Mouse (Mus musculus): ENCODE data around the gene Sct. TPM values are rescaled to one million over a fixed set of nuclear protein-coding genes. Genes with fewer than 3 reads are reported as not detected.

The Sct gene
- total RNA-seq, 1 experiment: 31.9 TPM

DNA sequence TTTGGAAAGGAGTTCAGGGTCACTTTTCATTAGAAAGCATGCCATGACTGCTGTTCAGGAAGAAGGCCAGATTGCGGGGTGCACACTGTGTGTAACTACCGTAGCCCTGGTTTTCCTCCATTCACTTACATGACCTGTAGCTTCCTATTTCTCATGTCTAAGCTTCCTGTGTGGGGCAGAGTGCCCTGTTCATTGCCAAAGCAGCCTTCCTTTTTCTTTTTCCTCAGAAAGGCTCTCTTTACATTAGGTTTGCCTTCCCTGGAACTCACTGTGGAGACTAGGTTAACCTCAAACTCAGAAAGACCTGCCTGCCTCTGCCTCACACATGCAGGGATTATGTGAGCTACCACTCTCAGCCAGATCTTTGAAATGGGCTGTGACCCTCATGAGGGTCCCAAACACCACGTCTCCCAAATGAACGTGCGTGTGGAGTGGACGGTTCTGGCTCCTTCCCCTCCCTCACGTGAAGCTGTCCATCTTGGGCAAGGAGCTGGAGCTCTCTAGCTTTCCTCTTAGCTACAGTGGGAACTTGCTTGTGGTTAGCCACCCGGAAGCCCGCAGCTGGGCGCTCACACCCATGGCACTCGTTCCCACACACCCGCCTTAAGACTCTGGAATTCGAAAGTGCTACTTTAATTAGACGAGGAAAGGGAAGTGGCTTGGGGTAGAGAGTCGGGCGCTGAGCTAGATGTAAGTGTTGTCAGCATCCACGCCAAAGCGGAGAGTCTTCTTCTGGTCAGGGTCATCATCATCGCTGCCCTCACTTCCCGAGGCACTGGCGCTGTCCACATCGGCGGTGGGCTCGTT lies 10.3 kb downstream of the Sct start:
- no peak overlapping the region for H3K9ac ChIP-seq (ENCODE audit: insufficient read depth, low read depth, low read length, poor library complexity, severe bottlenecking)
- H3K36me3 ChIP-seq (ENCODE audit: control insufficient read depth, insufficient read depth, low read length, poor library complexity, severe bottlenecking): peaks cover 4% of the 10 kb centered on the region
- DNase-seq (ENCODE audit: low read depth, low spot score): no peak
- no peak overlapping the region for H3K27ac ChIP-seq (ENCODE audit: insufficient read depth, low read depth, low read length, poor library complexity, severe bottlenecking)
- in situ Hi-C loops (cut with MboI; ENCODE audit: low sequenced_read_pairs in 2 of 2, unreplicated experiment in 2 of 2): no loop called here
- H3K9me3 ChIP-seq (ENCODE audit: control insufficient read depth, insufficient read depth, low read depth, low read length): no peaks in the 10 kb centered on the region
- peak overlapping the region; percentile 4 to 49; a peak in 2 of 4 replicates for H3K4me3 ChIP-seq (ENCODE audit: insufficient read depth in 1 of 2, low read depth in 1 of 2, low read length in 2 of 2, poor library complexity in 1 of 2, severe bottlenecking in 1 of 2)
- no peak for TF ChIP-seq HCFC1 (IDR thresholded peaks at IDR 0.05; ENCODE audit: borderline replicate concordance, insufficient read depth, low read length)
- no peak for TF ChIP-seq ZNF384 (IDR thresholded peaks at IDR 0.05; ENCODE audit: low read depth, low read length)
- TF ChIP-seq CHD2 (IDR thresholded peaks at IDR 0.05; ENCODE audit: low read depth, low read length): no peak
- TF ChIP-seq ZC3H11A (IDR thresholded peaks at IDR 0.05; ENCODE audit: borderline replicate concordance, low read depth, low read length): no peak
- peaks cover 2 to 14% of the 10 kb centered on the region in 2 experiments; a peak in 2 of 4 replicates for H3K4me1 ChIP-seq (ENCODE audit: control insufficient read depth in 2 of 2, insufficient read depth in 2 of 2, low read length in 2 of 2, poor library complexity in 1 of 2)

DNA sequence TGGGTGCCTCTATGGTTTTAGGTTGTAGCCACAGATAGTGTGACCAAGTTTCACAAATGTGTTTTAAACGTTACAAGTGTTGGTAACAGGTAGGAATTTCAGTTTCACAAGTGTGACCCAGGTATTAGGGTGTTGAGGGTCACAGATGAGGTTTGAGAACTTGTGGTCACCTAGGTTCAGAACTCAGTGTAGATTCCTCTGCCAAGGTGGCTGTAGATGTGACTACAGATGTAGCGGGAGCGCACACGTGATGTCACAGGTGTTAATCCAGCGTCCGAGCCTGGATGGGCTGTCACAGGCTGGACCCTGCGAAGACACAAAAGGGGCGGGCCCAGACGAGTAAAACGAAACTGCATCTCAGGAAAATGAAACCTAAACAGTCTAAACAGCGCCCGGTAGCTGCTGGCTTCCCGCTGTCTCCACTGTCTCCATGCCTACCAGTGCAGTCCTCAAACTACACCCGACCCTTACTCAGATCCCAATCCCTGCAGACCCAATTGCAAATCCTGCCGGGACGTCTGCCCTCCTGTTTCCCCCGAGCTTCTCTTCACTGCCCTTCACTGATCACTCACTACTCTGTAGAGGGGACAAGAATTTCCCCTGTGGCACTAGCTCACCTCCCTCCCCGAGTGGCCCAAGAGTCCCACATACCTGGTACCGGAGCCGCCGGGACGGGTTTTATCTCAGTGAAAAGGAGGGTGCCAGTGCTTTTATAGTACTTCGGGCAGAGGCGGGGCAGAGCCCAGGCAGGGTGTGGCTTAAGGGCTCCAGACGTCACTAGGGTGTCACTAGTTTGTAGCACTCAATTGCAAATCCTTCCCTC lies 13.0 kb downstream of the Sct start, which contains the start of gene Irf7:
TSS of gene Irf7 (minus strand) at position 743 of the 823 bp plus-strand sequence.
- Histone ChIP-seq H3K27ac (ENCODE audit: insufficient read depth, low read depth, low read length, poor library complexity, severe bottlenecking) (no peak within 1 kb of the TSS), H3K4me1 (ENCODE audit: control insufficient read depth in 2 of 2, insufficient read depth in 2 of 2, low read length in 2 of 2, poor library complexity in 1 of 2) (peaks cover 2 to 19% of the 10 kb centered on the region in 2 experiments; a peak in 2 of 4 replicates), H3K9ac (ENCODE audit: insufficient read depth, low read depth, low read length, poor library complexity, severe bottlenecking) (no peak within 1 kb of the TSS), H3K9me3 (ENCODE audit: control insufficient read depth, insufficient read depth, low read depth, low read length) (no peaks in the 10 kb centered on the region), H3K36me3 (ENCODE audit: control insufficient read depth, insufficient read depth, low read length, poor library complexity, severe bottlenecking) (peaks cover 27% of the 10 kb centered on the region), H3K4me3 (ENCODE audit: insufficient read depth in 1 of 2, low read depth in 1 of 2, low read length in 2 of 2, poor library complexity in 1 of 2, severe bottlenecking in 1 of 2) (peak within 1 kb of the TSS in 1 of 2 experiments; percentile 45; a peak in 1 of 4 replicates)
- no peak for TF ChIP-seq HCFC1 (IDR thresholded peaks at IDR 0.05; ENCODE audit: borderline replicate concordance, insufficient read depth, low read length)
- no peak for TF ChIP-seq CHD2 (IDR thresholded peaks at IDR 0.05; ENCODE audit: low read depth, low read length)
- no peak for TF ChIP-seq MAFK (IDR thresholded peaks at IDR 0.05; ENCODE audit: insufficient read depth, low read depth, low read length)
- no peak for TF ChIP-seq ZNF384 (IDR thresholded peaks at IDR 0.05; ENCODE audit: low read depth, low read length)
- TF ChIP-seq ZC3H11A (IDR thresholded peaks at IDR 0.05; ENCODE audit: borderline replicate concordance, low read depth, low read length): no peak
- in situ Hi-C loops (cut with MboI; ENCODE audit: low sequenced_read_pairs in 2 of 2, unreplicated experiment in 2 of 2): no loop called here
- DNase-seq (ENCODE audit: low read depth, low spot score): no peak

- H3K9ac ChIP-seq (ENCODE audit: insufficient read depth, low read depth, low read length, poor library complexity, severe bottlenecking): no peak overlapping the region
- no peak for TF ChIP-seq CHD2 (IDR thresholded peaks at IDR 0.05; ENCODE audit: low read depth, low read length)
- no peak for TF ChIP-seq MAFK (IDR thresholded peaks at IDR 0.05; ENCODE audit: insufficient read depth, low read depth, low read length)
- TF ChIP-seq HCFC1 (IDR thresholded peaks at IDR 0.05; ENCODE audit: borderline replicate concordance, insufficient read depth, low read length): no peak
- TF ChIP-seq ZNF384 (IDR thresholded peaks at IDR 0.05; ENCODE audit: low read depth, low read length): no peak
- no peak for TF ChIP-seq ZC3H11A (IDR thresholded peaks at IDR 0.05; ENCODE audit: borderline replicate concordance, low read depth, low read length)
- DNase-seq (ENCODE audit: low read depth, low spot score): no peak
- no peak overlapping the region for H3K4me3 ChIP-seq (ENCODE audit: insufficient read depth in 1 of 2, low read depth in 1 of 2, low read length in 2 of 2, poor library complexity in 1 of 2, severe bottlenecking in 1 of 2)
- no peaks in the 10 kb centered on the region for H3K9me3 ChIP-seq (ENCODE audit: control insufficient read depth, insufficient read depth, low read depth, low read length)
- H3K4me1 ChIP-seq (ENCODE audit: control insufficient read depth in 2 of 2, insufficient read depth in 2 of 2, low read length in 2 of 2, poor library complexity in 1 of 2): peaks cover 2 to 19% of the 10 kb centered on the region in 2 experiments; a peak in 2 of 4 replicates
- H3K36me3 ChIP-seq (ENCODE audit: control insufficient read depth, insufficient read depth, low read length, poor library complexity, severe bottlenecking): peaks cover 33% of the 10 kb centered on the region
- H3K27ac ChIP-seq (ENCODE audit: insufficient read depth, low read depth, low read length, poor library complexity, severe bottlenecking): no peak overlapping the region
- in situ Hi-C loops (cut with MboI; ENCODE audit: low sequenced_read_pairs in 2 of 2, unreplicated experiment in 2 of 2): no loop called here
Observed at GRCm38 (mm10) chr7:141265411-141265738, 13.6 kb downstream of the Sct start.

DNA sequence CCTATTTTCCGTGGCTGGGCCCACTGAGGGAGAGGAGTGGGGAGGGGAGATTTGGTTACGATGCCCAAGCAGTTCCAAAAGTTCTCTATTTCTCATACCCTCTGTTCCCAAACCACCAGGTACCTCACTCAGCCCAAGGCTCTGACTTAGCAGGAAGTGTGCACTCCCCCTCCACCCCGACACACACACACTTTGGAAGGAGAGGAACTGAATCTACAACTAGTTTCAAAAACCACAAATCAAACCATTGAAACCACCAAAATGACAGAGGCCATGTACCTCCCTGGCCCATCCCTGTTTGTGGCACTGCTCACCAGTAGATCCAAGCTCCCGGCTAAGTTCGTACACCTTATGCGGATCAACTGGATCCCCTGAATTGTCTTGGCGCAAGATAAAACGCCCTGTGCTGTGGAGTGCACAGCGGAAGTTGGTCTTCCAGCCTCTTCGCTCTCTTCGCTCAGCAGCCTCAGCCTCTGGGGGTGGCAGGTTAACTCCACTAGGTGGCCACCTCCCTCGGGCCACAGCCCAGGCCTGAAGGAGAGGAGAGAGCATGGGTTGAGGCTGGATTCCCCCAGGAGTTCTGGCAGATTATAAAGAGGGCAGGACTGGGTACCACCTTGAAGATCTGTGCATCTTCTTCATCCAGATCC lies 14.0 kb downstream of the Sct start:
- Histone ChIP-seq H3K9me3 (ENCODE audit: control insufficient read depth, insufficient read depth, low read depth, low read length) (no peaks in the 10 kb centered on the region), H3K9ac (ENCODE audit: insufficient read depth, low read depth, low read length, poor library complexity, severe bottlenecking) (no peak overlapping the region), H3K4me1 (ENCODE audit: control insufficient read depth in 2 of 2, insufficient read depth in 2 of 2, low read length in 2 of 2, poor library complexity in 1 of 2) (peaks cover 2 to 19% of the 10 kb centered on the region in 2 experiments; a peak in 2 of 4 replicates), H3K4me3 (ENCODE audit: insufficient read depth in 1 of 2, low read depth in 1 of 2, low read length in 2 of 2, poor library complexity in 1 of 2, severe bottlenecking in 1 of 2) (no peak overlapping the region), H3K36me3 (ENCODE audit: control insufficient read depth, insufficient read depth, low read length, poor library complexity, severe bottlenecking) (peaks cover 38% of the 10 kb centered on the region), H3K27ac (ENCODE audit: insufficient read depth, low read depth, low read length, poor library complexity, severe bottlenecking) (no peak overlapping the region)
- in situ Hi-C loops (cut with MboI; ENCODE audit: low sequenced_read_pairs in 2 of 2, unreplicated experiment in 2 of 2): no loop called here
- no peak for DNase-seq (ENCODE audit: low read depth, low spot score)
- TF ChIP-seq ZC3H11A (IDR thresholded peaks at IDR 0.05; ENCODE audit: borderline replicate concordance, low read depth, low read length) (no peak), HCFC1 (IDR thresholded peaks at IDR 0.05; ENCODE audit: borderline replicate concordance, insufficient read depth, low read length) (no peak), ZNF384 (IDR thresholded peaks at IDR 0.05; ENCODE audit: low read depth, low read length) (no peak), CHD2 (IDR thresholded peaks at IDR 0.05; ENCODE audit: low read depth, low read length) (no peak), MAFK (IDR thresholded peaks at IDR 0.05; ENCODE audit: insufficient read depth, low read depth, low read length) (no peak)
